Mouse (Mus musculus) cerebellum, postnatal 36 days (tissue): Measurements from ENCODE around the gene Mtnr1b.

ENCODE experiments used
- DNase-seq, 2 experiments: peaks; one replicate each; pipeline ENCODE4 v3.0.0; 2021 to 2022; ENCODE audit warnings: mixed read lengths in 2 of 2

Mtnr1b gene

DNA sequence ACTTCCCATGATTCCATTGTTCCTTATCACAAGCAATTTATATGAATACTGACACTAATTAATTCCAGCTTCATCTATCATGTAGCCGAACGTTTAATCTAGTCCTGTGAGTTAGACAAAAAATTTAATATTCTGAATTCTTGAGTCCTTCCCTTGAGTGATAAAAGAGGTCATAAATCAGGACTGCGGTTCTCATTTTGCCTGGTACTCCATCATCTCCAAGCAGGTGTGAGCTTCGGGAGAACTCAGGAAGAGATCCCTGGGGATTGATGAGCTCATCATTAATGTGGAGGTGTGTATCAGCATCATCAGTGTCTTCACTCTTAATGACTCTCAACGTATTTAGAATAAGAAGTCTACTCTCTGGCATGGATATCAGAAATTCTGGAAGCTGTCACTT lies 74.0 kb downstream of the Mtnr1b start:
- DNase-seq: no peak

GRCm38 (mm10) chr9:15794408-15794807 lies 79.9 kb downstream of the Mtnr1b start:
- no peak for DNase-seq

DNA sequence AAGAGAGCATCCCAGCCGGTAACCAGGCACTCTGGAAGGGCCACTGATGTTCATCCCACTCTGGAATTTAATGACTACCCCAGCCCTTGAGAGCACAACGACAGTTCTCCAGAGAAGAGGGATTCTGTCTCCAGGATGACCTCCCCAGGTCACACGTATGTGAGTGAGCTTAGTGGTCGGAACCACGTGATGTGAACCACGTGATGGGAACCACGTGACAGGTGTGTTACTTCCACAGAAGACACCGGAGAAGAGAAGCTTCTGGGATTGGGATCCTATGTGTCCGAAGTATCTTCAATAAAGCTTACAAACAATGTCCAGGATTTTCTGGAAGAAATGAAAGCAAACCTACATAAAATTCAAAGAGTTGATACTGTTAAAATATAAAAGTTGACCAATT lies 82.3 kb downstream of the Mtnr1b start:
- no peak for DNase-seq

DNA sequence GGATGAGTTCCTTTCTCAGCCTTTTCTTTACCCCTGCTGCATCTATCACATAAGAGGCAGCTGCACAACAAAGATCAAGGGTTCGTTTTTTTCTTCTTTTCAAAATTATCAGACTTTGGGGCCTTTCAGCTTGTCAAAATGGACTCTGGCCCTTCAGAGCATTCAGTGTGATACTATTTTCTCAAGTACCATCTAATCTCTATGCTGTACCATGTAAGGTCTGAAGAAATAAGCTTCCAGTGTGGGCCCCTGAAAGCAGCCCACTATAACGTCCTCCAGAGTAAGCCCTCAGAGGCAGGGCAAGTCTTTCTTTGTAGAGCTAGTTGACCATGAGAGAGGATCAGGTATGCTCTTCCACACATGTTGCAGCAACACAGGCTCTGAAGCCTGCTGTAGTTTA lies 87.7 kb downstream of the Mtnr1b start:
- DNase-seq: no peak

- no peak for DNase-seq
These were observed 88.2 kb downstream of the Mtnr1b start for GRCm38 (mm10) chr9:15786192-15786591.

DNA sequence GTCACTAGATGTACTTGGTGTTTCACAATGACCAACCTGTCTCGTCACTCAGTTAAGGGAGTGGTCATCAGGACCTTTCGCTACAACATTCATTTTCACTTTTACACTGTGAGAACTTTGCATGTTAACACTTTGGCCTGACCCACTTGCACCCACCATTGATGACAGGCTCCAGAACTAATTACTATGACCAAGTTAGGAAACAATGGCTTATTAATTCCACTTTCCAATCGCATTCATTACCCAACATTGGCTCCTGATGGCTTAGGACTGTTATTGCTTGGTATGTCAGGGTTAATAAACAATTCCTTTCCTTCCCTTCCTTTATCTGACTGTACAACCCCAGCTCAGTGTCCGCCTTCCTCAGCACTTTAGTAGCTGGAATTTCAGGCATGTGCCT lies 92.4 kb downstream of the Mtnr1b start:
- DNase-seq: no peak

DNA sequence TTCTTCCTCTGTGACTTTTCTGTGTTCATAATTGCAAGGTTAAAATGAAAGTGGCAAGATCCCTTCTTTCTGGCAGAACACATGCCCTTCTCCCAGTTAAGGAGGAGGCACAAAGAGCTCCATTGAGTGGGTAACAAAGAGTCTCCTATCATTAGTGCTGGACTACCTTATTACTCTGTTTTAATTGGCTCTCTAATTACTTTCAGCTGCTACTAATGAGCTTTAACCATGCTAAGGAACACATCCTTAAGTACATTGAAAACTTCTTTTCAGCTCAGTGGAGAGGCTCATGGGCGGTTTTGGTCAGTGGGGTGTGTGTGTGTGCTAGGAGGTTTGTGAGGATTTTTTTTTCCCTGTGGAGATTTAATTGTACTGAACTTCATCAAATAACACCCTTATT lies 99.4 kb downstream of the Mtnr1b start:
- no peak for DNase-seq
